In the genomic region with DNA sequence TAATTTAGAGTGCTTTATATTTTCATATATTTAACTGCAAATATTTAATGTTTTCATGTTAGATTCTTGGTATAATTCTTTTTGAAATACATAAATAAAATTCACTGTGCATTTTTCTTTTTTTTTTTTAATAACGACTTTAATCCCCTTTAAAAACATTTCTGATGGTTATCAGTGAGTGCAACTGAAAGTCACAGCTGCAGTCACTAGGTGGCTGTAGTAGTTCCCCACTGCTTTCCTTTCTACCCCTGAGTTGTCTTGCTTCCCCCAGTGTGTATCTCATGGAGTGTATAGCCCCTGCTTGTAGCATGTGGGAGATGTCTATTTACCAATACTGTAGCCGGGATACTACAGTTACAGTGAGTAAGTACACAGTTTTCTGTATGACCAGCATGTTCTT, we compare ENCODE assay signal across 12 mouse cellular contexts. TPM values are rescaled to one million over a fixed set of nuclear protein-coding genes. Genes with fewer than 3 reads are reported as not detected.
DNase-seq lines count a peak whose midpoint lies in the region; ATAC-seq and TF ChIP-seq lines count a peak whose summit lies in the region.
"Had no signal": no experiment of that assay in that cellular context is flagged by ENCODE, and none has a peak within 500 bp of the region (broad histone marks: within the 10 kb centered on the region; RNA-seq: fewer than 3 reads in every experiment).

No protein-coding gene starts in this region.

- intact Hi-C loops in gastrocnemius, adult 2 months (cut with DNase I) = loop anchor here (10.0 kb wide), 1 partner anchor 217 kb away; no protein-coding TSS in a partner anchor

- no peak for ATAC-seq in kidney, embryonic 16.5 days (ENCODE audit: low FRiP score, low TSS enrichment)
- no peak for ATAC-seq in embryonic facial prominence, embryonic 13.5 days (ENCODE audit: insufficient number of reproducible peaks, insufficient read depth, low FRiP score, low TSS enrichment, low read depth)
- no peak for ATAC-seq in stomach, embryonic 14.5 days (ENCODE audit: insufficient number of reproducible peaks, insufficient read depth, low FRiP score, low read depth)

- H3K4me2 ChIP-seq in kidney, embryonic 16.5 days (replicated peaks; ENCODE audit: low read depth, low read length) = no peak overlapping the region
- no peak overlapping the region; the same call in 1 of the 2 replicates for H3K4me2 ChIP-seq in embryonic facial prominence, embryonic 13.5 days
- no peak overlapping the region for H3K4me2 ChIP-seq in stomach, embryonic 14.5 days (replicated peaks; ENCODE audit: low read depth, low read length)

- no peaks in the 10 kb centered on the region for H3K9me3 ChIP-seq in kidney, embryonic 16.5 days (ENCODE audit: low read length)
- no peaks in the 10 kb centered on the region for H3K9me3 ChIP-seq in embryonic facial prominence, embryonic 13.5 days
- no peaks in the 10 kb centered on the region for H3K9me3 ChIP-seq in stomach, embryonic 14.5 days (ENCODE audit: control insufficient read depth, low read depth, low read length)
- H3K9me3 ChIP-seq: megakaryocyte, embryonic 14.5 days had no signal

- H3K36me3 ChIP-seq in kidney, embryonic 16.5 days (ENCODE audit: insufficient read depth, low read length) = peaks cover 17% of the 10 kb centered on the region
- peaks cover 48% of the 10 kb centered on the region for H3K36me3 ChIP-seq in embryonic facial prominence, embryonic 13.5 days
- H3K36me3 ChIP-seq in stomach, embryonic 14.5 days (ENCODE audit: control insufficient read depth, insufficient read depth, low read length) = peaks cover 22% of the 10 kb centered on the region

- TF ChIP-seq CTCF in gastrocnemius, adult 2 months (IDR thresholded peaks at IDR 0.05) = 0 out of 2 replicates have a peak, but pooled peaks have one; percentile 5

- no peak for DNase-seq in gastrocnemius, adult 2 months
- no peak for DNase-seq in gastrocnemius, postnatal 4 days (ENCODE audit: low spot score in 2 of 2)
- no peak for DNase-seq in kidney, postnatal 14 days
- DNase-seq in thymus, postnatal 4 days = no peak
- no peak for DNase-seq in gastrocnemius, postnatal 10 days
- DNase-seq: adrenal gland, postnatal 25 days; lung, adult 2 months had no signal

- H3K27me3 ChIP-seq in kidney, embryonic 16.5 days (ENCODE audit: insufficient read depth, low read length) = no peaks in the 10 kb centered on the region
- H3K27me3 ChIP-seq in embryonic facial prominence, embryonic 13.5 days = no peaks in the 10 kb centered on the region
- H3K27me3 ChIP-seq in stomach, embryonic 14.5 days (ENCODE audit: control insufficient read depth, insufficient read depth, low read length) = no peaks in the 10 kb centered on the region
- H3K27me3 ChIP-seq: megakaryocyte, embryonic 14.5 days had no signal

- no peak overlapping the region for H3K9ac ChIP-seq in kidney, embryonic 16.5 days (replicated peaks; ENCODE audit: low read length)
- no peak overlapping the region for H3K9ac ChIP-seq in embryonic facial prominence, embryonic 13.5 days
- no peak overlapping the region for H3K9ac ChIP-seq in stomach, embryonic 14.5 days (replicated peaks; ENCODE audit: low read depth, low read length)

- H3K4me1 ChIP-seq in kidney, embryonic 16.5 days (ENCODE audit: insufficient read depth, low read length) = peaks cover 17% of the 10 kb centered on the region
- H3K4me1 ChIP-seq in embryonic facial prominence, embryonic 13.5 days = peaks cover 21% of the 10 kb centered on the region
- H3K4me1 ChIP-seq in stomach, embryonic 14.5 days (ENCODE audit: control insufficient read depth, insufficient read depth, low read length) = 0 out of 2 replicates have a peak, but pooled peaks cover 3% of the 10 kb centered on the region

- WGBS in kidney, embryonic 16.5 days = 73% methylated on average over 2 of the region's 2 CpGs
- 59% methylated on average over 2 of the region's 2 CpGs for WGBS in embryonic facial prominence, embryonic 13.5 days
- 72% methylated on average over 2 of the region's 2 CpGs for WGBS in stomach, embryonic 14.5 days

- H3K4me3 ChIP-seq in gastrocnemius, adult 2 months = no peak overlapping the region
- no peak overlapping the region for H3K4me3 ChIP-seq in kidney, embryonic 16.5 days (ENCODE audit: low read length)
- H3K4me3 ChIP-seq in embryonic facial prominence, embryonic 13.5 days = no peak overlapping the region
- no peak overlapping the region for H3K4me3 ChIP-seq in stomach, embryonic 14.5 days (ENCODE audit: low read depth, low read length)
- H3K4me3 ChIP-seq: megakaryocyte, embryonic 14.5 days had no signal

- peak overlapping the region; percentile 2; the same call in 1 of the 2 replicates for H3K27ac ChIP-seq in gastrocnemius, adult 2 months
- peak overlapping the region; percentile 73; the same call in 1 of the 2 replicates for H3K27ac ChIP-seq in kidney, embryonic 16.5 days (ENCODE audit: low read length)
- peak overlapping the region; percentile 81 for H3K27ac ChIP-seq in embryonic facial prominence, embryonic 13.5 days
- peak overlapping the region; percentile 48; the same call in 1 of the 2 replicates for H3K27ac ChIP-seq in stomach, embryonic 14.5 days (ENCODE audit: low read length)

RNA-seq across cellular contexts. Expression of a gene that starts 29.0 kb away (rescaled TPM):
- total RNA-seq in gastrocnemius, adult 2 months (2021) = 10 to 100 TPM; 30.0 to 31.2 TPM
- 10 to 100 TPM; 25.4 to 32.8 TPM for total RNA-seq in gastrocnemius, postnatal 4 days (2021)
- 35.6 and 37.8 TPM in 2 replicates for polyA plus RNA-seq in kidney, embryonic 16.5 days (2015; fragmentation: Nextera tagmentation; extraction: Ambion mirVana)
- polyA plus RNA-seq in embryonic facial prominence, embryonic 13.5 days (2015; fragmentation: Nextera tagmentation; extraction: Ambion mirVana) = 40.3 and 41.3 TPM in 2 replicates
- 35.1 and 38.8 TPM in 2 replicates for polyA plus RNA-seq in stomach, embryonic 14.5 days (2014; fragmentation: Nextera tagmentation; extraction: Ambion mirVana)
- 10 to 100 TPM; 22.0 to 25.3 TPM for total RNA-seq in gastrocnemius, postnatal 10 days (2021)

RNA-seq across cellular contexts. Expression of a gene that starts 56.9 kb away (rescaled TPM):
- total RNA-seq in gastrocnemius, adult 2 months (2021) = not detected
- total RNA-seq in gastrocnemius, postnatal 4 days (2021) = under 1 TPM in 1 of 2 experiments, not detected in 1; 0.20 TPM
- polyA plus RNA-seq in kidney, embryonic 16.5 days (2015; fragmentation: Nextera tagmentation; extraction: Ambion mirVana) = 5.4 and 13.7 TPM in 2 replicates
- polyA plus RNA-seq in embryonic facial prominence, embryonic 13.5 days (2015; fragmentation: Nextera tagmentation; extraction: Ambion mirVana) = 3.4 and 4.3 TPM in 2 replicates
- 5.2 and 5.8 TPM in 2 replicates for polyA plus RNA-seq in stomach, embryonic 14.5 days (2014; fragmentation: Nextera tagmentation; extraction: Ambion mirVana)
- total RNA-seq in gastrocnemius, postnatal 10 days (2021) = under 1 TPM; 0.21 to 0.36 TPM
- total RNA-seq: heart, adult 18-20 months had no signal

RNA-seq across cellular contexts. Expression of a gene that starts 58.3 kb away (rescaled TPM):
- total RNA-seq in gastrocnemius, adult 2 months (2021) = 10 to 100 TPM; 21.1 to 30.2 TPM
- total RNA-seq in gastrocnemius, postnatal 4 days (2021) = 100 to 1,000 TPM; 129 to 135 TPM
- polyA plus RNA-seq in kidney, embryonic 16.5 days (2015; fragmentation: Nextera tagmentation; extraction: Ambion mirVana) = 153 and 175 TPM in 2 replicates
- polyA plus RNA-seq in embryonic facial prominence, embryonic 13.5 days (2015; fragmentation: Nextera tagmentation; extraction: Ambion mirVana) = 76.9 and 81.4 TPM in 2 replicates
- polyA plus RNA-seq in stomach, embryonic 14.5 days (2014; fragmentation: Nextera tagmentation; extraction: Ambion mirVana) = 84.7 and 90.1 TPM in 2 replicates
- total RNA-seq in gastrocnemius, postnatal 10 days (2021) = 100 to 1,000 TPM in 1 of 2 experiments, 10 to 100 TPM in 1; 90.0 to 100 TPM

Comparison
In these comparisons a context has a peak if more than half of its experiments do, and no peak if none do; other contexts are left out.
1. H3K27ac ChIP-seq: peak in every context shown above with its lines; median percentile 81 in embryonic facial prominence, embryonic 13.5 days; 73 in kidney, embryonic 16.5 days; 48 in stomach, embryonic 14.5 days; 2 in gastrocnemius, adult 2 months.